Mouse (Mus musculus): ENCODE results near the gene Nt5e.

DNA sequence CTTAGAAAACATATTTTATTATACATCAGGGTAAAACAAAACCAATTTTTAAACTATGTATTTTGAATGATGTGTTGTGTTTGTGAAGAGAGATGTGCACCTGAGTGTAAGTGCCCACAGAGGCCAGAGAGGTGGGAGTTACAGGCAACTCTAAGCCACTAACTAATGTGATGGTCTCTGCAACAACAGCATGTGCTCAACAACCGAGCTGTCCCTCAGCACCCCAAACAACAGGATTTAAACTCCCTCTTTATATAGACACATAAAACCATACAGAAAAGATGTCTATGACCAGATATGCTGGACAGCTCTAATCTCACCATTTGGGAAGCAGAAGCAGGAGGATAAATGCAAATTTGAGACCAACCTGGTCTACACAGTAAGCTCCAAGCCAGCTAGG lies 53.5 kb downstream of the Nt5e start:
- TF ChIP-seq GATA1 (IDR thresholded peaks at IDR 0.05; ENCODE audit: low read length) (no peak), TAL1 (IDR thresholded peaks at IDR 0.05; ENCODE audit: low read length) (no peak)
